Mouse (Mus musculus) frontal cortex, postnatal 14 days (tissue): ENCODE results near the gene Cfap45.

Experiments
- DNase-seq, 2 experiments: peaks; one replicate each; pipeline ENCODE4 v3.0.0; 2022; ENCODE audit warnings: low spot score in 2 of 2

Cfap45 gene

DNA sequence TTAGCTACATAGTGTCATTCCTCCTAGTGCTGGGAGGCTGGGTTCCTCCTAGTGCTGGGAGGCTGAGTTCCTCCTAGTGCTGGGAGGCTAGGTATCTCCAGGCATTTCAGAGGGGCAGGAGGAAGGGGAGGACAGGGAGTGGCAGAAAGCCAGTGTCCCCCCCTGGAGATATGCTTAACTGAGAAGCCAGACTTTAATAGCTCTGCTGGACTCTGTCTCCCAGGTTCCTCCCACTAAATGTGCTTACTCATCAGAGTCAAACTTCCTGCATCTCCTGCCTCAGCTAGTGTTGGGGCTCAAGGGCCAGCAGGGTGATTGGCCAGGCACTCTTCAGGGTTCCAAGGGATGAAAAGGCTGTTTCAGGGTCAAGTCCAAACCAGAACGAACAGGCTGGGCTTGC lies 5.2 kb upstream of the Cfap45 start:
- no peak for DNase-seq

DNA sequence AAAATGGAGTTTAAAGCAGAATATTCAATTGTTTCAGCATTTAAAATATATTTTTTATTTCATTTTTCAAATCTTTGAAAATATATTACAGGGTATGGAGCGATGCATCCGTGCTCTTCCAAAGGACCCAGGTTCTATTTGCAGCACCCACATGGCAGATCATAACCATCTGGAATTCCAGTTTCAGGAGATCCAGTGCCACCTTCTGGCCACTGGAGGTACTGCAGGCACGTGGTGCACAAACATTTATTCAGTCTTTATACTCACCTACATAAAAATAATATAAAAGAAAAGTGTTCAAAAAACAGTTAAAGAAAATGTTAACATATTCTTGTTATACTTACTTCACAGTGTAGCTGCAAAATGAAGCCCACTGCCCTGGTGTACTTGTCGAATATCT lies 2.6 kb upstream of the Cfap45 start:
- no peak for DNase-seq

DNA sequence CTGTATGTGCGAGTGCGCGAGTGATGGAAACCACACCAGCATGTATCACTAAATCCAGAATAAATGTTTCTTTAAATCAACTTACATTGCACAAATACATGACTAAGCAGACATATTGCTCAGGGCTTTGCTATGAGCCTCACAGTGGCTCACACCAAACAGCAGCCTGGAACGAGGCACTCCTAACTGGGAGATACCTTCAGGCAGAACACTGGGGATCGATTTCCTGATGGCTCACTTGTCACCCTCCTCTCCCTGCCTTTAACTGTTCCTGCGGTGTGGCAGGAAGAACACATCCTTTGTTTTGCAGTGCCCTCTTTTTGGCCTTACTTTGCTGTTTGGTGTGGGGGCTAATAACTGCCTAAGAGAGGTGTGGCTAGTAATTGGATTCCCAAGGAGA lies 957 bp upstream of the Cfap45 start:
- no peak for DNase-seq

DNA sequence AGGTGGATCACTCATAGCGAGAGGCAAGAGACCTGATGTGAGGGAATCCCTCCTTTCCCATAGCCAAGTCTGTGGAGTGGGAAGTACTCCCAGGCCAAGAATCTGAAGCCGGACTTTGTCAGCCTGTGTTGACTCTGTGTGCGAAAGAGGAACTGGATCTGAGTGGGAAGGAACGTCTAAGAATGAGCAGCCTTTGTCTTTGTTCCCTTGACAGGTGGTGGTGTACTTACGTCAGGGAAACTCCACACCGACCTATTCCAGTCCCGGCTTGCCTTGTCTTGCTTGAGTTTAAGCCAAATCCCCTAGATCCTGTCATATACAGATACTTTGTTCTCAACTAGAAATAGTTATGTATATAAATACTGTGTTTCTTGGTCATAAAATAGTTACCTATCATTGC lies 1.9 kb downstream of the Cfap45 start:
- DNase-seq: no peak

DNA sequence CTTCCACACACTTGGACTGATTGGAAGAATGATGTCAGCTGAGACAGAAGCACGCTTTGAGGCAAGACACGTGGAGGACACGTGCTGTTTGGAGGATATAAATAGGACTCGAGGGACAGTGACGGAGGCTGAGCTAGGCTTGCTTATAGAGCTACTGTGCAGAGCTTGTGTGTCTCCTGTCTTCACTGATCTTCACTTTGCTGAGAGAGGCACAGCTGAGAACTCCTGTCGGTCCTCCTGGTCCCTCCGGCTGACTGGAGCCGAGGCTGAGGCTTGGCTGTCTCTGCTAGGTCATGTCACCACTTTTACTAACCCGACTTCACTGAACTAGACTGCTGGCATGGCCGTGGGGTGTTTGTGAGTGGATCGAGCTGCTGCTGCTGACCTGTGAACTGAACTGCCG lies 3.1 kb downstream of the Cfap45 start:
- DNase-seq: no peak

DNA sequence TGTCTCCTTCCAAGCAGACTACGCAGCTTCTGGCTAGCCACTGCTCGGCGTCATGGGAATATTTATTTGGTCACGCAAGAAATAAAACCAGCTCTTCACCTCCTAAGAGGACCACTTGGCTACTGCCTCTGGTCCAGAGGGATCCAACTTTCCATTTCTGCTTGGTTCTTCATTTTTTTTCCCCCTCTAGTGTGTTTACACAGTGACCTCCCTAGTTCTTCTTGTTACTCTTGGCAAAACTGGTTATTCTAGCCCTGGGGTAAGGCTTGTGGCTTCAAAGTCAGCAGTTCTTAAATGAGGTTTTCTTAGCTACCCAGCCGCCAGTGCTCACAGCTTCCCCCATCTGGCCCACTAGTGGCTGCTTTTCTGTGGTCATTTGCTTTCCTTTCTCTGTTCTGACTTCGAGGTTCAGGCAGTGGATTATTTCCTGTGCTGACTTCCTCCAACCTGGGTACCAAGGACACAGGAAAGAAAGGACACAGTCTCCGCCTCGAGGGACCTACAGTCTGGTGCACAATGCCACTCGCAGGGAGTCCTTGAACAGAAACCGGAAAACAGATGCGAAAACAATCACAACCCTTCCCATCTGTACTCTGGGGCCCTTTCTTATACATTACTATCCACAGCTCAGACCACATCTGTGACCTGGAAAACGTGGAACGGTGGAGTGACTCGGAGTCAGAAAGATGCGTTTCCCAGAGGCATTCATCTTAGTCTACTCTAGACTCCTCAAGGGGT lies 4.6 kb downstream of the Cfap45 start:
- no peak for DNase-seq

DNA sequence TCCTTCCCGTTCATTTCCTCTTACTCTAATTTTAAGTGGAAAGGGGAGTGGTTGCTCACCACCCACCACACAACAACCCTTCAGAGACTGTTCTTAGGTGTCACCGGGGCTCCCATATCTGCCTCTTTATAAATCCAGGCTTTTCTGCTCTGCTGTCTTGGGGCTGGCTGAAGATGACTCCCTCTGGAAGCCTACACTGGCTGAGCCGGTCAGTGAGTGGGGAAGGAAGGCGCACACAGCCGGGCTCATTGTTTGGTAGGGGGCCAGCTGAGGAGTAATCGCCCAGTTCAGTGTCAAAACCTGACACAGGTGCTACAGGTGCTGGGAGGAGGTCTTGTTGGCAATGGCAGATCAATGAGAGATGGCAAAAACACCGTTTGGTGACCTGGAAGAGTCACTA lies 5.4 kb downstream of the Cfap45 start:
- no peak for DNase-seq

DNA sequence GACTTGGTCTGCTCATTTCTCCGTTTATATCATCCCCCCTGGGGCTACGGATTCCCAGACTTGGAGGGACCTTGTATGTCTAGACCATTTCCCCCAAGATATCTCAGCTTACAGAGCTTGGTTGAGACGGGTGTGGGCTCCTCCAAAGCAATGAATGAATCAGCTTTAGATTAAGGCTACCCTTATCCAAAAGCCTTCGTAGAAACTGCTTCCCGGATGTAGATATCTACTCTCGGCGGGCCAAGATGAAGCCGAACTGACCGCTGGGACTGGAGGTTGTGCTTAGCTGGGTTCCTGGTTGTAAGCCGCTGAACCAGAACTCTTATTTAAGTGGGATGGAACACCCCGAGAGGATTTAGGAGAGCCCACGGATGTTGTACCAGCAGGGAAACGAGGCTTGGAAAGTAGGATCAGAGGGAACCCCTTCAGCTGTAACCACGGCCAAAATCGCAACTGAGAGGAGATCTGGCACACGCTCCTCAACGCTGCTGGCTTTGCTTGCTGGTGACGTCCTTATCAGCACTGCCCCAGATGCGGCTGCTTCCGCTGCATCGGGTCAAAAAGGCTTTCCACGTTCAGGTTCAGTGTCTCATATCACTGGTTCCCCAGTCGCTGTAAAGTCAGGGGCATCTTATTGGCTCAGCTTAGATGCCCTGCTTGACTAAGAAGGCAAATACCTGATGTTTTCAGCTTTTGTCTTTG lies 5.9 kb downstream of the Cfap45 start:
- DNase-seq: no peak

DNA sequence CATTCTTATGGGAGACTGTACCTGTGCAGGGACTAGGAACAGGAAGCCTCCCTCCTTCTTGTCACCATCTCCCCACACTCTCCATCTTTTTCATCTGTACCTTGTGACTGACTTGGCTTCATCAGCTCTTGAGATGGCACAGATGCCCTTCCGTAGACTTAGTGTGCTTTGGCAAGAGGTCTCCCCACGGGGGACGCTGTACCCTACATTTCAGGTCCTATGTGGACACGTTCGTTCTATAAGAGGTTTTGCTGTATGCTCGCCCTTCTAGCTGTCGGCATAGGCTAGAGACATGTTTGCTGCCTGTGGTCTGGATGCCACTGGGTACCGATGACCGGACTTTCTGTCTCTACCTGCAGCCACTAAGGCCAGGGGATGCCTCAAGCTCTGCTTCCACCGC lies 6.8 kb downstream of the Cfap45 start:
- DNase-seq: no peak

DNA sequence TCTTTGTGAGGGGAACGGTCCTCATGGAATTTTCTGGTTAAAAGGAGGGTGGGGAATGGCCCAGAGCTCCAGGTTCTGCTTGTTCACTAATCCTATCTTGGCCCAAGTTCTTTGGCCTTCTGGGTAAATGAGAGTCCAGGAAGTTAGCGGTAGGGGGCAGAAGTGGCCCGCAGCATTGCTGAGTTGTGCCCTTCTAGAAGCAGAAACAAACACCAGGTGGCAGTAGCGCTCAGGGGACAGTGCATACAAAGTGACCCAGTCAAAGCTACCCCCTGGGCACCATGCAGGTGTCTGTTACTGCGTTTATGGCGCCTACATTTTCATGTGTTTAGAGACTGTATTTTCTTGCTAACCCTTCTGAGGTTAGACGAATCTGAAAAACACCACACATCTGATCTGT lies 8.1 kb downstream of the Cfap45 start:
- DNase-seq: peak; percentile 66 to 84

DNA sequence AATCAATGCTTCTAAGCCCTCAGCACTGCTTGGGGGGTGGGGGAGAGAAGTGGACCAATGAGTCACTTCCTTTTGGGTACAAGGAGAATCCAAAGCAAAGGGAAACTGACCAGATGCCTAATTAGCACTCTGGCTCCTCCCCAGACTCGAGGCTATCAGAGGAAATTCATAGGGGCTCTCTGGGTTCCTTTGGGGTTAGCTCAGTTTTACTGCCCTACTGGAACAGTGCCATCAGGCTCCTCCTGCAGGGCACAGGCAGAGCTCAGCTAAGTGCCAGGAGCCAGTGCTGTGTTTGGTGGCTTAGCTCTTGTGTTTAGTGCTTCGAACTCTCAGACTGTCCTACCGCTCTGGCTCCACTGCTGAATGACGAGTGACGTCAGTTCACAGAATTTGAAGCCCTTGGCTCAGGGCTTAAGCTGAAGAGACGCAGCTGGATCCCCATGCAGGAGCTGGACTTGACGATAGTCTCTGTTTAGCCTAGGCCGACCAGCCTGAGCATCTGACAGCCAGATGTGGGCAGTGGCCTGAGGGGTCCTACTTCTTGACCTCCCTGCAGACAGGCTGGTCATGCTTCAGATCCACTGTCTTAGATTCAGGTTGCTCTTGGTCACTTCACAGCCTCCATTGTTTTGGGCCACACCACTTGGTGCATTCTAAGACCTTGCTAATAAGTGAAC lies 10.1 kb downstream of the Cfap45 start:
- no peak for DNase-seq

DNA sequence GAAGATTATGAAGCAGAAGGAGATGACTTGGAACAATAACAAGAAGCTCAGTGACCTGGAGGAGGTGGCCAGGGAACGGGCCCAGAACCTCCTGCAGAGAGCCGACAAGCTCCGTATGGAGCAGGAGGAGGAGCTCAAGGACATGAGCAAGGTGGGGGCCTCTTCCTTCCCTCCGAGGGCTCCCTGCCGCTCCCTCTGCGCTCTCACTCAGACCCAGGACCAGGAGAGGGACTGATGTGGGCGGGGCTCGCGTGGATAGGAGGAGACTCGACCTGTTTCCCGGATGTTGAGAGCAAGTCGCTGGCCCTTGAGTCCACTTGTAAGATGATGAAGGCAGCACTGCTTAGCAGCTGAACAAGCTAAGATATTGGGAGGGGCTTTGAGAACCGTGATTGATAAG lies 11.9 kb downstream of the Cfap45 start:
- DNase-seq: no peak

DNA sequence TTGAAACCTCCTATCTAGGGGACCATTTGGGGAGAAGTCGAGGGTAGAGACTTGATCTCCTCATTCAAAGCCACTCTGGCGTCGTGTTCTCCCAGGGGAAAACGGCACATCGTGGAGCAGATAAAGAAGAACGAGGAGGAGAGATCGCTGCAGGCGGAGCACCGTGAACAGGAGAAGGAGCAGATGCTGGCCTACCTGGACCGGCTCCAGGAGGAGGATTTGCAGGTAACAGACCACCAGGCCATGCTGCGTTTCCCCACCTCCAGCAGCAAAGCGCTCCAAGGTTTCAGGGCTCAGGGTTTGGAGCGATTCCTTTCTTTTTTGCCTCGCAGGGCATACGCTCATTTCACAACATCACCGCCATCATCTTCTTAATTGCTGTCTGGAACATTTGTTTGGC lies 14.5 kb downstream of the Cfap45 start:
- DNase-seq: no peak

DNA sequence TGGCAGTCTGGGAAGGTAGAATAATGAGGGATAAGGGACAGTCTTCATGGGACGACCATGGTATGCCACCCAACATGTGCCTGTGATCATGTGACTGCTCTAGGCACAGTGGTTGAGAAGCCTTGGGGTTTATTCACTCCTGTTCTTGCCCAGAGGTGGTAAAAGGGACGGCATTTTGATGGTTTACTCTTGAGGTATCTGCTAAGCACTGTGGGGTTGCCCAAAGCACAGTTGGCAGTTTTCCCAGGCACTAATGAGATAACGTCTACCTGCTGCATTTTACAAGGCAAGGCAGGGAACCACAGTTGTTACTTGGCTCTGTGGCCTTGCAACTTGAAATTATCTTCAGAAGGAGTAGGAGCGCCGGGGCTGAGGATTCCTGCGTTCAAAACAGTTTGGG lies 19.2 kb downstream of the Cfap45 start:
- no peak for DNase-seq

DNA sequence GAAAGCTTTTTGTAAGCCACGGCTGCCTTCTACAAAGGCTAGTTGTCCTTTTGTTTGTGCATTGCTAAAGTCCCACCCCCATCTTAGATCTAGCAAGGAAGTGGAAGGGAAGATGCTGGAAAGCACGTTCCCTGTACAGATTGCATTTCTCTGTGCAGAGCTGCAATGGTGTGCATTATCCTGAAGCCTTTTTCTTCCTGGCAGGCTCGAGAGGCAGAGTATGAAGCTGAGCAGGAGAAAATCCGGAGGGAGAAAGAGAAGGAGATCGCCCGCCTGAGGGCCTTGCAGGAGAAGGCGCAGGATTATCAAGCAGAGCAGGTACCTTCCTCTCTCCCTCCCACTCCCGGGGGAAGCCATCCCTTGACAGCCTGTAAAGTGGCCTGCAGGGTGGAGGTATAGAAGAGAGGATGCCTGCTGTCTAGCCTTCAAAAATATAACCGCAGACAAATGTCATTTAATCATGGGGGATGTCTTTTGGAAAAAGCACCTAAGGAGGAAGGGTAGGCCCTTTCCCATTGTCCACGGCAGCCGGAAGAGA lies 19.8 kb downstream of the Cfap45 start:
- no peak for DNase-seq

DNA sequence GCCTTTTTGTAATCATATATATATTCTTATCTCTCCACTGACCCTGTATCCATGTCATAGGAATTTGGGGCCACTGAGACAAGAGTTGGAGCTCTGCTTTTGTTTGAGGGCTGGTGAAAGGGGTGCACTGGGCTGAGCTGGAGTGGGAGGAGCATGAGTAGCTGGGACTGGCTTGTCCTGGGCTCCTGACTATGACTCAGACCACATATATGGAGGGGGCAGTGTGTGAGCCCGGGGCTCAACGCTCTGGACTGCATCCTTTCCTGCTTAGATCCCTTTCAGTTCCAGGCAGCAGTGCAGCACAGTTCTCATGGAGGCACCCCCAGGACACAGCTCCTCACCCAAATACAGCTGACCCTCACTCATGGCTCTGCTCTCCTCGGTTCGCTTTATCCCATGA lies 25.5 kb downstream of the Cfap45 start:
- DNase-seq: no peak

DNA sequence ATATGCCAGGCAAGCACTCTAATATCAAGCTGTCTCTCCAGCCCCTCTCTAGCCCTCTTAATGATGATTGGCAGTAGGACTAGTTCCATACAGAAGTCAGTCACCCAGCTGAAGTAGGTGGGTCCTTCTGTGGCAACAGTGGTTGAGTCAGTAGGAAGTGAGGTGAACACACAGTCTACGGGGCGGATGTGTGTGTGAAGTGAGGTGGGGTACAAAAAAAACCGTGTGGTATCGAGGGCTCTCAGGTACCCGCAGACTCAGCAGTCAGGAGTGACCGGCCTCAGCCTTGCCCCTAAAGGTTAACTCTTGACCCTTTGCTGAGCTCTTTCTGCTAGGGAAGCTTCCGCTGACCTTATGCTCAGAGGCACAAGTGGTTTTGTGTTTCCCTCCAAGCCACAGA lies 27.9 kb downstream of the Cfap45 start:
- no peak for DNase-seq

DNA sequence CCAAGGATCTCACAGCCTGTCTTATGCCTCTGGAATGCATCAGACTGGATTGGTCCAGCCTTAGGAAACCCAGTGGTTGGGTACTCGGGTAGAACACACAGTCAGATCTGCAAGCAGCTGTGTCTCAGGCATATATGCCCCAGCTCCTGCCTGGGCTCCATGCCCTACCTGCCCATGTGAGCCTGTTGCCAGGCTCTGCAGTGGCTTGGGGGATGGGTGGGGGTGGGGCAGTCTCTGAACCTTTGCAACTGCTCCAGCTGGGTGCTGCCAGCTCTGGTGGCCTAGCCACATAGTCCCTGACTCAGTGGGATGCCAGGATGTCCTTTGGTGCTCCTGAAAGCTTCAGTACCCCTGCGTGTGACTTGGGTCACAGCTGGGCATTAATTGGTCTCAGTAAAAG lies 28.7 kb downstream of the Cfap45 start:
- no peak for DNase-seq

DNA sequence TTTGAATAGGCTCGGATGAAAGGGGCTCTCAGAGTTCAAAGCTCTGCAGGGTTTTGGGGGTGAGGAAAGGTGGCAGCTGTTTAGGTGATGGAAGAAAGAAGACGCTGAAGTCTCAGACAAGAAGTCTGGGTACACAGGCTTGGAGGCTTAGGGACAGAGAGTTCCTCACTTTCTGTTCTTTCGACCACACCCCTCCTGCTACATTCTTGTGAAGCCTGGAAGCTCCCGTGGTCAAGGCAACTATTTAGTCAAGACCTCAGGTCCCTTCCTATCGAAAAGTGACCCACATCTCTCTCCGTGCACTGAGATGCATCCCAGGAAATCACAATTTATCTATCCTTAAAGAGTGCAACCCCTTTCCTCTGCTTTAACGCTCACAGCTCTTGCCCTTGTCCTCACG lies 29.1 kb downstream of the Cfap45 start:
- no peak for DNase-seq

DNA sequence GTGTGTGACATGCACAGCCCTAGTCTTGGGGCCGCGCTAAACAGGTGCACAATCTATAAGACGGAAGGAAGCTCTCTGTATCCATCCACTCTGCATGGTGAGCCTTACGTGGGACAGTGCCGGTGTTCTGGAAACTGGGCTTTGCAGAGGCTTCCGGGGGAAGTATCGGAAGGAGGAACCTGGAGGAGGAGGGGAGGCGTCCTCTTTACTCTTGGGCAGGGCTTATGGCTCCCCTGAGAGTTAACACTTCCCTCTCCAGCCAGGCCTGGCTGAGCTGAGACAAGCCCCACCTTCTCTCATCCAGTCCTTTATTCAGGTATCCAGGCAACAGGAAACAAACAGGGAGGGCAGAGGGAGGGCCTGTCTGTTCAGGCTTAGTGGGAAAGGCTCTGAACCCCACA lies 29.9 kb downstream of the Cfap45 start:
- DNase-seq: peak in 1 of 2 experiments; percentile 27

DNA sequence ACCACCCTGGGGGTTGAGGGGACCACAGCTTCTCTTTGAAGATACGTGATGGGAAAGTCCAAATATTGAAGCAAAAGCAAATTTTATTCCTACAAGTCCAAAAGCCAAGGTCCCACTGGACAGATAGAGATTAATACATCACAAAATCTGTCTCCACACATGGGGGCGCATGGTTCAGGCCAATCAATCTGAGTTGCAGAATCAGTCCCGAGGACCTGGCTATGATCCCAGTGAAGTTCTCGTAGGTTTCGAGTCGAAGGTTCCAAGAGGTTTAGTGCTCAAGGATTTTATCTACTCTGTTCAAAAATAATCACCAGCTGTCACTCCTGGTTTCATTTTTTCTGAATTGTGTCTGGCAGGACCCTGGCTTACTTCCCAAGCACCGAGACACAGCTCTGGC lies 30.4 kb downstream of the Cfap45 start:
- DNase-seq: no peak

DNA sequence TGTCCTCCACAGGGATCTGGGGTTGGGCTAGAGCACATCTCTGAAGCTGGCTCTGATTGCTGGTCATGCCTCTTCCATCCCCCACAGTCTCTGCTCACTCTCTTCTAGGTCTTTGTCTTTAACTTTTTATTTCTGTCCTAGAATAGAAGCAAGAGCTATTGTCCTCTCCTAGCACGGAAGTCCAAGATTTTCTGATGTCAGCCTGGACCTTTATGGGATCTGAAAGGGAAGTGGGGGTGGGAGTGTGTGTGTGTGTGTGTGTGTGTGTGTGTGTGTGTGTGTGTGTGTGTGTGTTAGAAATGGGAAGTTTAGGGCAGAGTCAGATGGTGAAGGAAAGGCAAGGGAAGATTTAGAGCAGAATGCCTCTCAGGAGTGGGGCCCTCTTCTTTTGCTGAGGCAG lies 32.0 kb downstream of the Cfap45 start:
- DNase-seq: no peak

DNA sequence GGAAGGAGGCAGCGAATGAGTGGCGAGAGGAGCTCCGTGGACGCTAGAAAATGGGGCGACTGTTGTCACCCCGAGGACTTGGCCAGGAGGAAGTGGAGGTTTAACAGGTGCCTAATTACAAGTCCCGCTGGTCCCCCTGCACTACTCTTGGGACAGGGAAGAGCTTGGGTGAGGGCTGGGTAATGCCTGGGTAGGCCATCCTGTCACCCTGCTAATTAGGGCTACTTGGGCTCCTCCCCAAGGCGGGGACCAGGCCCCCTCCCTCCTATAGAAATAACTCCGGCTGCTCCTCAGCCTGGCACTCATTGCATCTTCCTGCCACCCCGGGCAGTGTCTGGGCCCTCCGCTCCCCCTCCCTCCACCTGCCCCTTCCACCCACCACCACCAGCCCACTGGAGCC lies 35.0 kb downstream of the Cfap45 start, which contains the start of gene Vsig8:
Gene Vsig8 (plus strand): TSS at position 301 of the 400 bp plus-strand sequence.
- DNase-seq: no peak
